Mouse (Mus musculus): ENCODE data around the gene Baiap2l2. TPM values are rescaled to one million over a fixed set of nuclear protein-coding genes. Genes with fewer than 3 reads are reported as not detected.

Baiap2l2 gene
- total and polyA plus RNA-seq, 2 experiments from 2014 or later, result 1.7 to 6.8 TPM

GRCm38 (mm10) chr15:79328058-79328938 lies 43.0 kb upstream of the Baiap2l2 start, which contains the start of gene Pla2g6:
Pla2g6 (minus strand) TSS chr15:79328390.
- H3K36me3 ChIP-seq (ENCODE audit: insufficient read depth, low read length), result no peaks in the 10 kb centered on the region
- DNase-seq (ENCODE audit: low spot score), result peak; percentile 99
- peak within 1 kb of the TSS; percentile 49 for H3K4me3 ChIP-seq (ENCODE audit: low read length)
- peak within 1 kb of the TSS; percentile 90 for H3K27ac ChIP-seq
- H3K9me3 ChIP-seq (ENCODE audit: low read length), result no peaks in the 10 kb centered on the region
- H3K27me3 ChIP-seq (ENCODE audit: insufficient read depth, low read length), result no peaks in the 10 kb centered on the region
- 5% methylated on average over 45 of the region's 46 CpGs for WGBS
- peak; percentile 97 for ATAC-seq
- TF ChIP-seq CTCF (IDR thresholded peaks at IDR 0.05; ENCODE audit: low read depth), result 0 out of 2 replicates have a peak, but pooled peaks have one; percentile 13
- peaks cover 17% of the 10 kb centered on the region for H3K4me1 ChIP-seq (ENCODE audit: insufficient read depth, low read length)
- H3K4me2 ChIP-seq (ENCODE audit: low read depth, low read length), result peak within 1 kb of the TSS; percentile 96
- peak within 1 kb of the TSS; percentile 74 for H3K9ac ChIP-seq (replicated peaks; ENCODE audit: low read length)

DNA sequence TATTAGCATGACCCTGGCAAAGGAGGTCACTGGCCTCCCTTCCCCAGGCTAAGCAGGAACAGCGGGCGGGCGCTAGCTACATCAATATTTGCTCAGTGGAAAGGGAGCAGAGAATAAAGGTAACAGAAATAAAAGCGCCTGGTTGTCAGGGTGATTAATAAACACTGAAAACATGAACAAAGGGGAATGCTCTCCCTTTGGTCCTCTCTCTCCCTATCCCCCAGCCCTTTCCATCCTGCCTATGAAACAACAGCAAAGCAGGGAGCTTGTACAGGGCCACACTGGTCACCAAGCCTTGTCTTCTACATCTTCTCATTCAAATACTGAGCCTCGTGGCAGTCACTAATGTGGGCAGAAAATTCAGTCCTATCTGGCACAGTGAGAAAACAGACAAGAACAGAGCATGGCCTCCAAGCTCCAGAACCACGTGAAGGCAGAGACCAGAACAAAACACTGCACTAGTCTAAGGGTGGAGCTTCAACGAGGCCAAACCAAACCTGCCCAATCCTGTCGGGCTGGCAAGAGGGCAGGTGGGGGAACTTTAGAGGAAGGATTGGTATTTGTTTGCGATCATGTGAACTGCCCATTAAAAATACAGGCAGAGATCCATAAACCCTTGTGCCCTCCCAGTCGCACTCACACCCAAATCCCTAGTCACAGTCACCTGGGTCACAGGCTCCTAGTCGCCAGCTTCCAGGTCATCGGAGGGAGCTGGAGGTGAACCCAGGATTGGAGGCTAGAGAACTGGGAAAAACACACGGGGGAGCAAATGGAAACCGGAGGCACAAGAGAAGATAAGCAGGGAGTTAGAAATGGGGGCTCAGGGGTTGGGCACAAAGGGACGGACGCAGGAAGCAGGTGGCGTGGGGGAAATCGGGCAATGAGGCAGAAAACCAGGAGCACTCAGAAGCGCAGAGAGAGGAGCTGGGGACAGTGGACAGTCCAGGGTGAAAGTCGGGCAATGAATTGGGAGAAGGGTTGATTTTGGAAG lies 41.9 kb upstream of the Baiap2l2 start:
- 6% methylated on average over 20 of the region's 20 CpGs for WGBS
- peak; percentile 65 for DNase-seq (ENCODE audit: low spot score)

DNA sequence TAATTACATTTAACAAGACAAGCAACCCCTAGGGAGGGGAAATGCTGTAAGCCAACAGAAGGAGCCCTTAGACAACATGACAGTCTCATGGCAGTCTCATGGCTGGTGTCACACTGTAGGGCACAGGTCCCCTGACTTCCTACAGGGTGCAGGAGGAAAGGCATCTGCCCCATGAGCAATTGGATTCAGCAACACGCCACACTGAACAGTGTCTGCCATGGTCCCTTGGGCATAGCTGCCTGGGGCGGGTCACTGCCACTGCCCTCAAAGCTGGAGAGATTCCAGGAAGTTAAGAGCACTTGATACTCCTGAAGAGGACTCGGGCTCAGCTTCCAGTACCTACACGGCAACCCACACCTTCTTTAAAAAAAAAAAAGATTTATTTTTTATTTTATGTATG lies 40.9 kb upstream of the Baiap2l2 start:
- no peak for TF ChIP-seq CTCF (IDR thresholded peaks at IDR 0.05; ENCODE audit: low read depth)
- no peaks in the 10 kb centered on the region for H3K9me3 ChIP-seq (ENCODE audit: low read length)
- H3K4me2 ChIP-seq (ENCODE audit: low read depth, low read length), result no peak overlapping the region
- peaks cover 17% of the 10 kb centered on the region for H3K4me1 ChIP-seq (ENCODE audit: insufficient read depth, low read length)
- H3K9ac ChIP-seq (replicated peaks; ENCODE audit: low read length), result no peak overlapping the region
- ATAC-seq, result no peak
- DNase-seq (ENCODE audit: low spot score), result no peak
- 57% methylated on average over 4 of the region's 4 CpGs for WGBS
- no peaks in the 10 kb centered on the region for H3K27me3 ChIP-seq (ENCODE audit: insufficient read depth, low read length)
- 0 out of 2 replicates have a peak overlapping the region, but pooled peaks have one; percentile 32 for H3K27ac ChIP-seq
- H3K36me3 ChIP-seq (ENCODE audit: insufficient read depth, low read length), result no peaks in the 10 kb centered on the region
- H3K4me3 ChIP-seq (ENCODE audit: low read length), result no peak overlapping the region

More for the DNA sequence above, 41.9 kb upstream of the Baiap2l2 start:
- peak overlapping the region; percentile 49 for H3K4me3 ChIP-seq (ENCODE audit: low read length)
- H3K4me2 ChIP-seq (ENCODE audit: low read depth, low read length), result peak overlapping the region; percentile 96
- H3K36me3 ChIP-seq (ENCODE audit: insufficient read depth, low read length), result no peaks in the 10 kb centered on the region
- peak overlapping the region; percentile 74 for H3K9ac ChIP-seq (replicated peaks; ENCODE audit: low read length)
- peak overlapping the region; percentile 90 for H3K27ac ChIP-seq
- H3K27me3 ChIP-seq (ENCODE audit: insufficient read depth, low read length), result no peaks in the 10 kb centered on the region
- H3K4me1 ChIP-seq (ENCODE audit: insufficient read depth, low read length), result peaks cover 17% of the 10 kb centered on the region
- H3K9me3 ChIP-seq (ENCODE audit: low read length), result no peaks in the 10 kb centered on the region
- ATAC-seq, result peak; percentile 63
- no peak for TF ChIP-seq CTCF (IDR thresholded peaks at IDR 0.05; ENCODE audit: low read depth)

GRCm38 (mm10) chr15:79325742-79326141 lies 40.4 kb upstream of the Baiap2l2 start:
- H3K9ac ChIP-seq (replicated peaks; ENCODE audit: low read length), result no peak overlapping the region
- H3K27ac ChIP-seq, result no peak overlapping the region
- H3K4me2 ChIP-seq (ENCODE audit: low read depth, low read length), result no peak overlapping the region
- WGBS, result 69% methylated on average over 3 of the region's 3 CpGs
- no peaks in the 10 kb centered on the region for H3K9me3 ChIP-seq (ENCODE audit: low read length)
- DNase-seq (ENCODE audit: low spot score), result no peak
- H3K27me3 ChIP-seq (ENCODE audit: insufficient read depth, low read length), result no peaks in the 10 kb centered on the region
- H3K4me1 ChIP-seq (ENCODE audit: insufficient read depth, low read length), result peaks cover 17% of the 10 kb centered on the region
- no peak for ATAC-seq
- no peak for TF ChIP-seq CTCF (IDR thresholded peaks at IDR 0.05; ENCODE audit: low read depth)
- H3K4me3 ChIP-seq (ENCODE audit: low read length), result no peak overlapping the region
- H3K36me3 ChIP-seq (ENCODE audit: insufficient read depth, low read length), result no peaks in the 10 kb centered on the region

DNA sequence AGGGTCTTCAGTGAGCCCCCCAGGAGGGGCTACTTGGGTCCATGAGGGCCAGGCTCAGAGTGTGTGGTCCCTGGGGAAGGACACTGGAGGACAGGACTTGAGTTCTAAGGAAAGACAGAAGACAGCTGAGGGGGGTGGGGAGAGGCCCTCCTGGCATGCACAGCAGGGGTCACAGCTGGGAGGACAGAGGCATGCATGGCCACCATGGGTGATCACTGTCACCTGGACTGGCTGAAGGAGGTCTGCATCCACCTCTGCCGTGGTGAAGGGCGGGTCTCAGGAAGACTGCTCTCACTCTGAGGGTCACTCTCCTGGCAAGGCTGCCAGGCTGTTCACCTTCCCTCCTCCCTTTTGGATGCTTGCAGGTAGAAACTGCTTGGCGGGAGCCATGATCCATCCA lies 39.0 kb upstream of the Baiap2l2 start:
- H3K9me3 ChIP-seq (ENCODE audit: low read length), result no peaks in the 10 kb centered on the region
- no peak overlapping the region for H3K4me2 ChIP-seq (ENCODE audit: low read depth, low read length)
- H3K4me3 ChIP-seq (ENCODE audit: low read length), result no peak overlapping the region
- no peak overlapping the region for H3K9ac ChIP-seq (replicated peaks; ENCODE audit: low read length)
- no peaks in the 10 kb centered on the region for H3K27me3 ChIP-seq (ENCODE audit: insufficient read depth, low read length)
- TF ChIP-seq CTCF (IDR thresholded peaks at IDR 0.05; ENCODE audit: low read depth), result no peak
- H3K36me3 ChIP-seq (ENCODE audit: insufficient read depth, low read length), result no peaks in the 10 kb centered on the region
- ATAC-seq, result no peak
- peak overlapping the region; percentile 46; the same call in 1 of the 2 replicates for H3K27ac ChIP-seq
- 81% methylated on average over 3 of the region's 3 CpGs for WGBS
- H3K4me1 ChIP-seq (ENCODE audit: insufficient read depth, low read length), result peaks cover 17% of the 10 kb centered on the region
- no peak for DNase-seq (ENCODE audit: low spot score)

GRCm38 (mm10) chr15:79323791-79324155 lies 38.4 kb upstream of the Baiap2l2 start:
- no peak for ATAC-seq
- no peak overlapping the region for H3K9ac ChIP-seq (replicated peaks; ENCODE audit: low read length)
- H3K27me3 ChIP-seq (ENCODE audit: insufficient read depth, low read length), result no peaks in the 10 kb centered on the region
- 63% methylated on average over 4 of the region's 4 CpGs for WGBS
- H3K36me3 ChIP-seq (ENCODE audit: insufficient read depth, low read length), result no peaks in the 10 kb centered on the region
- no peaks in the 10 kb centered on the region for H3K9me3 ChIP-seq (ENCODE audit: low read length)
- H3K4me1 ChIP-seq (ENCODE audit: insufficient read depth, low read length), result peaks cover 17% of the 10 kb centered on the region
- no peak for TF ChIP-seq CTCF (IDR thresholded peaks at IDR 0.05; ENCODE audit: low read depth)
- H3K4me3 ChIP-seq (ENCODE audit: low read length), result no peak overlapping the region
- no peak for DNase-seq (ENCODE audit: low spot score)
- no peak overlapping the region for H3K4me2 ChIP-seq (ENCODE audit: low read depth, low read length)
- H3K27ac ChIP-seq, result peak overlapping the region; percentile 46; the same call in 1 of the 2 replicates
